In the genomic region with DNA sequence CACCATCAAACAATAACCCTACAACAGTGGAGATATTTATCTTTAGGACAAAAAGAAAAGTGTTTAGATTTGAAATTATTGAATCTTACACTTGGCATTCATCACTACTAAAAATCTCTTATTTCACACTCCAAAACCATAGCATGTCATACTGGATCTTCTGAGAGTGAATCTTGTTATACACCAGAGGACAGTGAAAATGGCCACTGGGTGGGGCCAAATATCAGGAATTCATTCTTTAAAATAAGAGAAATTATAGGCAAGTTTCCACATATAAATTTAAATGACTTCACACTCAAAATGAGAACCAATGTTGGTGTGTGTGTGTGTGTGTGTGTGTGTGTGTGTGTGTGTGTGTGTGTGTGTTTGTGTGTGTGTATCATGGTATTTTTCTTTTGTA, we compare ENCODE assay signal across 11 mouse cellular contexts.
A peak's percentile ranks its signal among the peaks of the same experiment; 100 is the strongest.
DNase-seq lines count a peak whose midpoint lies in the region; ATAC-seq and TF ChIP-seq lines count a peak whose summit lies in the region.
"Had no signal": no experiment of that assay in that cellular context is flagged by ENCODE, and none has a peak within 500 bp of the region (broad histone marks: within the 10 kb centered on the region; RNA-seq: fewer than 3 reads in every experiment).

No protein-coding gene starts in this region.

- no peaks in the 10 kb centered on the region for H3K4me1 ChIP-seq in heart, adult 2 months (ENCODE audit: control insufficient read depth, insufficient read depth, low read length)
- H3K4me1 ChIP-seq in heart, embryonic 12.5 days (replicated peaks) = no peaks in the 10 kb centered on the region
- H3K4me1 ChIP-seq: liver, embryonic 13.5 days had no signal

- ATAC-seq in heart, embryonic 12.5 days (ENCODE audit: insufficient number of reproducible peaks, low FRiP score) = no peak

- no peak overlapping the region for H3K9ac ChIP-seq in heart, adult 2 months (ENCODE audit: low read depth, low read length)
- H3K9ac ChIP-seq in heart, embryonic 12.5 days = no peak overlapping the region
- H3K9ac ChIP-seq: liver, embryonic 13.5 days had no signal

- DNase-seq in adrenal gland, postnatal 10 days = peak; percentile 16
- DNase-seq in adrenal gland, adult 18-20 months (ENCODE audit: low spot score in 2 of 2) = no peak
- no peak for DNase-seq in heart, adult 2 months
- DNase-seq in layer of hippocampus, adult 11-12 months (ENCODE audit: low spot score) = peak; percentile 33
- no peak for DNase-seq in layer of hippocampus, adult 9-10 months (ENCODE audit: low spot score)
- DNase-seq in 3T3-L1 (ENCODE audit: low read depth, low spot score) = peak; percentile 62
- DNase-seq in thymus, postnatal 0 days (ENCODE audit: low spot score) = no peak
- DNase-seq: gastrocnemius, postnatal 14 days; kidney, adult 8-10 months; liver, embryonic 13.5 days had no signal

- no peaks in the 10 kb centered on the region for H3K79me2 ChIP-seq in heart, adult 2 months (replicated peaks; ENCODE audit: control insufficient read depth, insufficient read depth, low read length)

- TF ChIP-seq POLR2A in heart, adult 2 months (IDR thresholded peaks at IDR 0.05; ENCODE audit: insufficient read depth, low read depth, low read length) = no peak

- no peak overlapping the region for H3K4me2 ChIP-seq in heart, embryonic 12.5 days
- H3K4me2 ChIP-seq: liver, embryonic 13.5 days had no signal

- intact Hi-C loops in heart, adult 2 months (cut with DNase I) = loop anchor here (2.0 kb wide), 1 partner anchor 265 kb away; no protein-coding TSS in a partner anchor

- no peaks in the 10 kb centered on the region for H3K9me3 ChIP-seq in heart, embryonic 12.5 days (replicated peaks)
- H3K9me3 ChIP-seq: liver, embryonic 13.5 days had no signal

- no peaks in the 10 kb centered on the region for H3K36me3 ChIP-seq in heart, adult 2 months (ENCODE audit: control insufficient read depth, insufficient read depth, low read length)
- H3K36me3 ChIP-seq in heart, embryonic 12.5 days = no peaks in the 10 kb centered on the region
- H3K36me3 ChIP-seq: liver, embryonic 13.5 days had no signal

- no peaks in the 10 kb centered on the region for H3K27me3 ChIP-seq in heart, adult 2 months (ENCODE audit: control insufficient read depth, insufficient read depth, low read length)
- H3K27me3 ChIP-seq in heart, embryonic 12.5 days (replicated peaks) = no peaks in the 10 kb centered on the region
- H3K27me3 ChIP-seq: liver, embryonic 13.5 days had no signal

- TF ChIP-seq CTCF in heart, adult 2 months (IDR thresholded peaks at IDR 0.05) = peak; percentile 57

- H3K4me3 ChIP-seq in heart, adult 2 months = no peak overlapping the region
- H3K4me3 ChIP-seq in heart, embryonic 12.5 days = no peak overlapping the region
- H3K4me3 ChIP-seq: liver, embryonic 13.5 days had no signal

- H3K27ac ChIP-seq in heart, adult 2 months = no peak overlapping the region
- no peak overlapping the region for H3K27ac ChIP-seq in heart, embryonic 12.5 days (ENCODE audit: poor library complexity, severe bottlenecking)
- H3K27ac ChIP-seq: liver, embryonic 13.5 days had no signal

- TF ChIP-seq EP300 in heart, adult 2 months (IDR thresholded peaks at IDR 0.05; ENCODE audit: insufficient read depth, low read depth, low read length) = no peak

Comparison
In these comparisons a context has a peak if more than half of its experiments do, and no peak if none do; other contexts are left out.
1. DNase-seq: peak in adrenal gland, postnatal 10 days (single experiment), layer of hippocampus, adult 11-12 months (single experiment) and 3T3-L1 (single experiment); none in adrenal gland, adult 18-20 months (0 of 2), heart, adult 2 months (0 of 2), layer of hippocampus, adult 9-10 months (single experiment) and thymus, postnatal 0 days (single experiment).